Mouse (Mus musculus): ENCODE measurements around the gene Abca6. TPM values are rescaled to one million over a fixed set of nuclear protein-coding genes. Genes with fewer than 3 reads are reported as not detected.
A peak's percentile ranks its signal among the peaks of the same experiment; 100 is the strongest.

Gene Abca6
- polyA plus RNA-seq (2017; shearing (Covaris generic)), result not detected

DNA sequence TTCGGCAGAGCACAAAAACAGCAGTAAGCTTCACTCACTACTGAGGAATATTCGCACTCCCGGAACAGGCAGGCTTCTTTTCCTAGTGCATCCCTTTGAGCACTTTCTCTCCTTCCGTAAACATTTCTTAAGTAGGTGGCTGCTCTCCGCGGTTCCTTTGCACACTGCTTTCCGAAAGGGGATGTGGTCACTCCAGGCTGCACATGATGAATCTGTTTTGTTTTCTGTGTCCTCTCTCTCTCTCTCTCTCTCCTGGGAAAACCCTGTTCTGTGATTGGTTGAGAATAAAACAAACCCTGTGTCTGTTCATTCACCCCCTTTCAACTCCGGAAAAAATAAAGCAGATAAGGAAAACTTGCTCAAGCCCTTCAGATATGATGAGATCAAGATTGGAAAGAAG lies at the start of gene Abca6:
Gene Abca6 (minus strand): TSS at position 243 of the 400 bp plus-strand sequence.
- ATAC-seq, result no peak

DNA sequence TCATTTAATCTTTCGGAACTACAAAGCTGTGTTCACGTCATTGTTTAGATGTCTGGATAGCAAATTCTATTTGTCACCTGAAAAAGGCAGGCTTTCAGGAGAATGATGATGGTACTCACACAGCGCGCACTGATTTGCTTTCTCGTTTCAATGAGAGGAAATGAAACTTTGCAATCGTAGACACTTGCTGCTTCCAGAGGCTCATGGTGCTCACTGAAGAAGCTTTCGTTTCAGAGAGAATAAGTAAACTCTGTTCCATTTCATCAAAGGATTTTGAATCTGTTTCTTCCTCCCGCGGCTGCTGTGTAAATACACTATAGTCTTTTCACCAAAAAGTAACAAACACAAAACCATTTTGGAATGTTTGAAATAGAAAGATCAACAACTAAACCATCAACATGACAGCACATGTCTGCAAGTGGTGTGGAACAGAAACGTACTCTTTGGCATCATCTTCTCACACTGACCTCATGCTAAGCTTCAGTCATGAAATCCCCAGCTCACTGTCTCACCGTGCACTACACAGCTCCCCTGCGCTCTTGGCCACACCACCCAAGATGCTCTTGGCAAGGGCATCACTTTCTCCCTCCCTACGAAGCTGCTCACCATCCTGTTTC lies 46.4 kb upstream of the Abca6 start:
- ATAC-seq, result no peak

DNA sequence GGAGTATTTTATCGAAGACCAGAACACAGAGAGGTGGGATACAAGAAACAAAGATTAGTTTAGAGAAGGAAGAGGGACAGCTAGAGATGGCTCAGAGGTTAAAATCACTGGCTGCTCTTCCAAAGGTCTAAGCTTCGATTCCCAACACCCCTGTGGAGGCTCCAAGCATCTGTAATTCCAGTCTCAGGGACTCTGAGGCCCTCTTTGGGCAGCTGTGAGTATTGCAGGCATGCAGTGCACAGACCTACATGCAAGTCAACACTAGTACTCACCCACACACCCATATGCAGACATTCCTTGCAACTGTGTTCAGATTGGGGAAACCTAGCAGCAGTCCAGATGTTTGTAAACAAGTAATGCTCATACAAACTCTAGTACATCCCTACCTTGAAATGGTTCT lies 39.0 kb upstream of the Abca6 start:
- no peak for ATAC-seq

DNA sequence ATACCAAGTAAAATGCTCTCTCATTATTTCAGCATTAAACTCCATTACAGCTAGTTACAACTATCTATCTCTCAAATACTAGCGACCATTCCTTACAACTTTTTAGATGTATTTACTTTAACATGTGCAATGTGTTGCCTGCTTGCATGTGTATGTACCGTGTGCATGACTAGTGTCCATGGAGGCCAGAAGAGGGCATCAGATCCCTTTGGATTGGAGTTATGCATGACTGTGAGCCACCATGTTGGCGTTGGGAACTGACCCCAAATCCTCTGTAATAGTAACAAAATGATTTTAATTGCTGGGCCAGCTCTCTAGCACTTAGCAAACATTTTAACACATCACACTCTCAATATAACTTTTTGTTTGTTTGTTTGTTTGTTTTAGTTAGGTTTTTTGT lies 36.8 kb upstream of the Abca6 start:
- no peak for ATAC-seq

DNA sequence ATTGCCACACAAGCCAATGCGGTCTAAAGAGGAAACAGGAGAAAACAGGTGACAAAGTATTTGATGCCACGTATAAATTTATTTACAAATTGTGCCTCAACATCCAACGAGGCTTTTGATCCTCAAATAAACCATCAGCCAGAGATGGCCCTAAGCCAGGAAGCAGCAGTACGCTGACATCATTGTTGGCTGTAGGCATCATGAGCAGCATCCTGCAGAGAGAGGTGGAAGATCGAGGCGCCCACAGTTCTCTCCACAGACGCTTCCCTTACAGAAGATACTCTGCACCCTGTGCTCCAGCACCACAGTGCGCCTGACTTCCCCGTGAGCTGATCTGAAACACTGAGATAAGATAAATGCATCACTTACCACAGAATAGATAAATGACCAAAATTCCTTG lies 36.1 kb upstream of the Abca6 start:
- ATAC-seq, result no peak

DNA sequence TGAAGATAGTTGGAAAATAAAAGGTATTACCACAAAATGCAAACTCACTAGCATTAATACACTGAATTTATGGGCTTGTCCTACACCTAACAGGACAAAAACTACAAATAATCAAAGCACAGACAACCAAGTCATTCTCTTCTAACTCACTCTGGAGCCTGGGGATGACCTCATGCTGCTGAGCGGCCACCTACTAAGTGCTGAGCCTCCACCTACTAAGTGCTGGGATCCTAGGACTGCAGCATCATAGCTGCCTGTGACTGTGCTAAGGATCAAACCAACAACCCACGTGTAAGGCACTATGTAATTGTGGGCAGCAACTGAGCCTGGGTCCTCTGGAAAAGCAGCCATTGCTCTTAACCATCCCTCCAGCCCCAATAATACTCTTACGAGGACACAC lies 34.8 kb upstream of the Abca6 start:
- no peak for ATAC-seq

DNA sequence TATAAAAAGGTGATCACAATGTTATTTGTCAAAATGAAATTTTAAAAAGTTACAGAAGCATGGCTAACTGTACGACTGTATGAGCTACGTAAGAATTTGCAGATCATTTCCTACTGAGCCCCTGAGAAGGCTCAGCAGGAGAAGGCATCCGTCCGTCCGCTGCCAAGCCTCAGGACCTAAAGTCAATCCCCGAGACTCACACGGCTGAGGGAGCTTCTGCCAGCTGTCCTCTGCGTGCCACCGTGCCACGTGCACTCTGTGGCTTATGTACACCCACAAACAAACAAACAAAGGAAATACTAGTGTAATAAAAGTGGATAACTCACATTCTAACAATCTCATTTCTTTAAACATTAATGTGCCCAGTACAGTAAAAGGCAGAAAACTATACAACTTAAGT lies 33.3 kb upstream of the Abca6 start:
- no peak for ATAC-seq

DNA sequence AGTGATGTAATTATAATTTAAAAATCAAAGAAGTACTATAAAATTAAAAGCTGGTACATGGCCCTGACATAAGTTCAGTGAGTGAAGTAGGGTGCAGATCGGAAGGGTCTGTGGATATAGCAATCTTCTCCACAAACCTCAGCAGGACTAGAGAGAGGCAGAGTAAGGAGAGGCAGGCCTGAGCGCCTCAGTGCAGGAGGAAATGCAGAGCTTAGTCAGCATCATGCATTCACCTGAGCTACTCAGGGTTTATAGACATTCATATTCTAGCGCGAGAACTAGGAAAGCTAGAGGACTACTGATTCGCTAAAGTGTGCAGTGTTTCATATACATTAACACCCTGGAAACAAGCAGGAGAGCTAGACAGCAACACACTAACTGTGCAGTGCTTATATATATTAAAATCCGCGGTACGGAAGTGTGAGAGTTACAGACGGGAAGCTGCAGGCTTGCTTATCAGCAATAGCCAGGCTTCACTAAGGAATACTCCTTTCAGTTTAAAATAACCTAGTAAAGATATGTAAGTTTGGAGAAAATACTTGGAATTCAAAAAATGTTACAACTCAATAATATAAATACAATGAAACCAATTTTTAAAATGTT lies 32.7 kb upstream of the Abca6 start:
- ATAC-seq, result no peak

DNA sequence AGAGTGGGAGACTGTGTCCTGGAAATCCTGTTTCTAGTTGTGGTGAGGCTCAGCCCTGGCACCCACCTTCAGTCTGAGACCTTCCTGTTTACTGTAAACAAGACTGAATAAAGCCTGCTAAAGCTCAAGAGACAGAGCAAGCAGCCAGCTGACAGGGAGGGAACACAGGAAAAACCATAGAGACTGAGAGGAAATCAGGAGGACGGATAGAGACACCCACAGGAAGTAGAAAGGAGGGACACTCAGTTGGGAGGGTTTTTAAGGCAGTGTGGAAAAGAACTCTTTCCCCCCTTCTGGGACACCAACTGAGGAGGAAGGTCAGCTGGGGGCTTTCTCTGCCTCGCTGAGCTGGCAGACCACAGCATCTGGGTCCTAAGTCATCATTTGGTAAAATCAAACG lies 23.2 kb upstream of the Abca6 start:
- no peak for ATAC-seq

DNA sequence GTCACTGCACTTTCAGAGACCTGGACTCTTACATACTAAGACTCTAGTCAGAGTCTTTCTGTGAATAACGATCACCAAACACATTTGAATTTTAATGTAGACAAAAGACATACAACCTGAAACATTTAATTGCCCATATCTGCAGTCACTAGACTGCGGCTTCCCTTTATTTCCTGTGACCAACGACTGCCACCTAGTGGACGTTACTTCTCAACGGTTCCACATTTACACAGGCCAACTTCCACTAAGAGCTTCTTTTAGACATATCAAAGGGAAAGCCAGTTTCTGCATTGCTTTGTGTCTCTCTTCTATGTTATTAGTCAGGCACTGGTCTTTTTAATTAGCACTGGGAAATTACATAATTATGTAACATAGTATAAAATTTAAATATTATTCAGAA lies 20.2 kb upstream of the Abca6 start:
- ATAC-seq, result peak; percentile 55

DNA sequence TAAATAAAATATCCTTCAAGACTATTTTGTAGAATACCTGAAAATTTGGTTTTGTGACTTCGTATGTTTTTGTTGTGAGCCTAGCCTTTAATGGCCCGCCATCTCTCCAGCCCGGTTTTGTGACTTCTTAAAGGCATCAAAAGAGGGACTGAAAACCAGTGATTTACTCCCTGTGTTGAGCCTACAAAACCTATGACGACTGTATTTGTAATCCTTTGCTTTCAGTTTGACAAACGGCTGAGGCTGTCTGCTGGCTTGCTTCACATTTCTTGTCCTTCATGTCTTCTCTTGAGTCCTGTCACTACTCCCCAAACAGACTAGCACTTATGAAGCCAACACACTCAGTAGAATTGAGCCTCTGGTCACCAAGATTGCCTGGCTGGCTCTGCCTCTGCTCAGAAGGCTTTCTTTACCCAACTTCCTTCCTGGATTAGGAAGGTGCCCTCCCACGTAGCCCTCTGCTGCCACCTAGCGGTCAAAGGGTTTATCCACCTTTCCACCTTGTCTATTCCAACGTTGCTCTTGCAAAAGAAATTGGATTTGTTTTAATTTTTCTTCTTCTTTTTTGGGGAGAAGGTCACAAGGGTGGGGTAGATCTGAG lies 16.8 kb upstream of the Abca6 start:
- peak; percentile 94 for ATAC-seq

DNA sequence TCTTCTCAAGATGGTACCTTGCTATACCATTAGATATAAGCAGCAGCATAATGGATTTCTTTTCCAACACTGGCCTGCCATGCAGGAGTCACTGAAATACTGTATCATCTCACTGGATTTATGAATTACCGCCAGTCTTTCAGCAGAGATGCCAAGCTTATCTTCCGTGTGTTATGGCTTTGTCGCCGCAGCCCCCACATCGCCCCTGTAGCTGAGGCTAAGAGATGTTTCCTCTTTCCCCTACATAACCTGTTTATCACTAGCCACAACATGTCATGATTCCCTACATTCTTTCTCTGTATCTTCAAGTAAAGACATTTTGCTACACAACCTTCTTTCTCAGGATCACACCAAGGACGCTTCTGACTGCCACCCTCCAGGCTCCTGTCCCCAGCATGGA lies 15.7 kb upstream of the Abca6 start:
- ATAC-seq, result no peak

DNA sequence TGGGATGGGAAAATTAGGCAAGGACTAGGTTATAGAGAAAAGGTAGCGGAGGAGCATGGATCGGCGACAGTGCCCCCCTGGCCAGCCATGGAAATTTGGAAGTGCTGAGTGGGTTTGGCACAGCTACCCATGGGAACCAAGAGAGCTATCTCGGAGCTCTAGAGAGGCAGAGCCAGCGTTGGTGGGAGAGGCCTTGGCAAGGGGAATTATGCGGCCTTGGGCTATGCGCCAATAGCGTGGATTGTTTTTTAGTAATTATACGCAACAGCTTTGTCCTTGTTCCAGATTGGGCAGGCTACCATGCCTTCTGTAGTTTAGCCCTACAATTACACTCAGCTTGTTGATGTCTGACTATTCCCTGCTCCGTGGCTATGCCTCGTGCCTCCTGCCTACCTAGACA lies 15.2 kb upstream of the Abca6 start:
- no peak for ATAC-seq

DNA sequence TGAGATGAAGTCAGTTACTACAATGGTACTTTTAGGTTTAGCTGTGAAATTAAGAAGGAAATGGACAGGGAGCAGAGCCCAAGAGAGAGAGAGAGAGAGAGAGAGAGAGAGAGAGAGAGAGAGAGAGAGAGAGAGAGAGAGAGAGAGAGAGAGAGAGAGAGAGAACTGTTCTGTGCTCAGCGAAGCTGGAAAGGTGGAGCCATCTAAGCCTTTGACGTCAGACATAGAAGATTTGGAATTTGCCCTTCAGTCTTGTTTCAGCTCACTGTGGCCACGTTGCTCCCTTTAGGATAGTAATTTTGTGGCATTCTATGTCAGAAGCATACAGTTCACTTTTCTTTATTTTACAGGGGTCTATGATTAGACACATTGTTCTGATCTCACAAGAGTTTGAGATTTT lies 10.3 kb upstream of the Abca6 start:
- no peak for ATAC-seq

DNA sequence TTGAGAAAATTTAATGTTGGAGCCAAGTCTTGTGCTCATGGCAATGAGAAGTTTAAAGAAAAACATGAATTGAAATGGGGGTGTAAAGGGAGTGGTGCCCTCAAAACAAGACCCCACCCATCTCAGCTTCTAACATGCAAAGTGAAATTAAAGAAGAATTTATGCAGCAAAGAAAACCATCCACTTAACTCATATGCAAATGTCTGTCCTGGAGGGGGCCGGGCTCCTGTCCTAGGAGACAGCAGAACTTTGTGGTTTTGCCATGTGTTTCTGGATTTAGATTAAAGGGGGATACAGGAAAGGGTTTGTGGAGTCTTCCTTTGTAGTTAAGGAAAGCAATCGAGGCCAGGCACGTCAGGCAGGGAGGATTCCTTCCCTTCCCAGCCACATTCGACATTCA lies 6.3 kb upstream of the Abca6 start:
- no peak for ATAC-seq

DNA sequence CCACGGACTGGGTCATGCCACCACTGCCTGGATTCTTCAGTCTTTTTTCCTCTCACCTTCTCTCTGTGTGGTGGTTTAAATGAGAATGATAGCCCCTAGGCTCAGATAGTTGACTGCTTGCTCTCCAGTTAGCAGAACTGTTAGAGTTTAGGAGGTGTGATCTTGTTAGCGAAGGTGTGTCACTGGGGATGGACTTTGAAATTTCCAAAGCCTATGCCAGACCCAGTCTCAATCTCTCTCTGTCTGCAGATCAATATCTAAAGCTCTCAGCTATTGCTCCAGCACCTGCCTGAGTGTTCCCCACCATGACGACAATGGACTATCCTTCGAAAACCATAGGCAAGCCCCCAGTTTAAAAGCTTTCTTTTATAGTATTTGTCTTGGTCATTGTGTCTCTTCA lies 5.5 kb upstream of the Abca6 start:
- ATAC-seq, result no peak

DNA sequence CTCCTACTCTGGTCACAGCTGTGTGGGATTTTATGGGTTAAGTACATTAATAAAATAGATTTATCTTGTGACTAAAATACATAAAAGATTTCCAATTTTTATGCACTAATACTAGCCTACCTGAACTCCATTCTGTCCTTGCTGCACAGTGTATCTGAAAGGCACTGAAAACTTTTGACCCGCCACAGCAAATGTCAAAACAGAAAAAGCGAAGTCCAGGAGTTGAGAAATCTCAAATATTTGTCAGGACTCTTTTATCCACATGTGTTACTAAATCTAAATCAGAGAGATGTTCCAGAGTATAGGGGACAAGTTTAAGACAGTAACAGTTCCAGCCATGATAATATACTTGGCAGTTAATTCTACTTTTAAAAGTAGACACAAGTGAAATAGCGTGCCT lies 680 bp upstream of the Abca6 start:
- no peak for ATAC-seq

DNA sequence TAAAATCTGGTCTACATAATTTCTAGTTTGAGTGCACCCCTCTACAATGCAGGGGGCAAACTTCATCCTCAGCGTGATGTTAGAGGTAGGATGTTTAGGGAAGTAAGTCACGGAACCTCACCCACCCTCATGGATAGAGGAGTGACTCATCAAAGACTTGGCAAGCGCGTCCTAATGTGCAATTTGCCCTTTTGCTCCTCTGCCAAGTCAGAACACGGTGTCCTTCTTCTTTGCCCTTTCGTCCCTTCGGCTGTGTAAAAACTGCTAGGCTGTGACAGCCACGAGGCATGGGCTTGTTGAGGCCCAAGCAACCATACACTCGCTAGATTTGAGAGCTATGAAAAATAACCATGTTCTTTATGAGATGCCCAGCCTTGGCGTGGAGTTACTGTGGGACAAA lies 6.8 kb downstream of the Abca6 start:
- ATAC-seq, result no peak

DNA sequence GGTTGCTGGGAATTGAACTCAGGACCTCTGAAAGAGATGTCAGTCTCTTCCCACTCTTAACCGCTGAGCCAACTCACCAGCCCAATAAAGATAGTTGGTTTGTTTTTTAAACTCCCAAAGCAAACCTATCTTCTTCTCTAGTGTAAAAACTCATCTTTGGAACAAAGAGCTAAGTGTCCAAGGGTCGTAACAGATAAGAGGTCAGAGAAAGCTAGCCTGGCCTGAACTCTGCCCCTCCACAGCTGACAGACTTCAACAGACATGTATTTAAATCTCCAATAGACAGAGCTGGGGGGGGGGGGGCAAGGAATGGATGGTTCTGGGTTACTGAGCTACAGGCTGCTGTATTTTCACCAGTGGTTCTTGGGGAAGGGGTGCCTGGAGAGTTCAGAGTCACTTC lies 14.1 kb downstream of the Abca6 start:
- ATAC-seq, result no peak

DNA sequence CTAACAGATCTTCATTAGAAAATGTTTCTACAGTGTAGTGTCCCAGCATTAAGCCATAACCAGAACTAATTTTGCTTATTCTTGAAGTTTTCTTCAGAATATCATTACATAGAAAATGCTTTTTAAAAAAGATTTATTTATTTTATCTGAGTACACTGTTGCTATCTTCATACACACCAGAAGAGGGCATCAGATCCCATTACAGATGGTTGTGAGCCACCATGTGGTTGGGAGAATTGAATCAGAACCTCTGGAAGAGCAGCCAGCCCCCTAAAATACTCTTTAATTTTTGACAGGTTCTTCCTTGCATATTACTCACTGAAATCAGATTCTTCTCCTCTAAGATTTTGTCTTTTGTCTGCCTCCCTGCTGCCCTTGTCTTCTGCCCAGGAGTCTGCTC lies 18.6 kb downstream of the Abca6 start:
- ATAC-seq, result no peak

DNA sequence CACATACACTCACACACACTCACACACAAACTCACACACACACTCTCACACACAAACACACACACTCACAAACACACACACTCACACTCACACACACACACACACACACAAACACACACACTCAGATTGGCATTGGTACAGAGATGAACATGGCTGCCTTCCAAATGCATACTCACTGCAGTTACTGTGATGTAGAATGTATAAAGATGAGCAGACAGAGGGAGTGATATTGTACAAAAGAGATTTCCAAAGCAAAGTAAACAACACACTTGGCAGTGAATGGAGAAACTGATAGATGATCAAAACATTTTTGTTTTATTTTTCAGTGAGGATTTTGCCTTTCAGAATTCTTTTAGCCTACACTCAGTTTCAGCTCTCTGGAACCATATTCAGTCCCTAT lies 34.5 kb downstream of the Abca6 start:
- no peak for ATAC-seq

DNA sequence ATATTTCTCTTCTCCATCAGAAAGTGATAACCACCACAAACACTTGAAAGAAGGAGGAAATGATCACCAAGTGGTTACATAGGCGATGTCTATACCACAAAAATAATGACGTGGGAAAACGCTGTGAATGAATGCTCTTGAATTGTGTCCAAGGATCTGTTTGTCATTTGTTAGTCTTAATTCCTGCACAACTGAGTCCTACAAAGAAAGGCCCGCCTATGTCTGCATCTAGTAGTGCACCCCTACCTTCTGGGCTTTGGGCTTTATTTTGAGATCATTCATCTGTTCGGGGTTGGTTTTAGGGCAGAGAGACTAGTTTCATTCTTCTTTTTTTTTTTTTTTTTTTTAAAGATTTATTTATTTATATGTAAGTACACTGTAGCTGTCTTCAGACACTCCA lies 47.6 kb downstream of the Abca6 start:
- no peak for ATAC-seq

DNA sequence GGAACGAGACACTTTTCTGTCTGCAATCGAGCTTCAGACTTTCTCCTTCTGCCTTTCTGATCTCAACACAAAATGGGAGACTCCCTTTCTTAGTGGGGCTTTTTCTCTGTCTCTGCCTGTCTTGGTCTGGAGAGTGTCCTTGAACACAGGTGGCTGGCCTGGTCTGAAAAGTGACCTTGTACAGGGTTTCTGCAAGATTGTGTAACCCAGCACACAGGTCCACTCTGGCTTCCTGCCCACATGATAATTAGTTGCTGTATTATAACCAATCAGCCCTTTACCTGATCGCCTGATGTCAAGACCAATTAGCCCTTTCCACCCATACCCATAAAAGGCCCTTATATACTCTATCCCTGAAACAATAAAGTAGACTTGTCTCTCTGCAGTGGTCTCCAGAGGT lies 52.7 kb downstream of the Abca6 start:
- ATAC-seq, result no peak

DNA sequence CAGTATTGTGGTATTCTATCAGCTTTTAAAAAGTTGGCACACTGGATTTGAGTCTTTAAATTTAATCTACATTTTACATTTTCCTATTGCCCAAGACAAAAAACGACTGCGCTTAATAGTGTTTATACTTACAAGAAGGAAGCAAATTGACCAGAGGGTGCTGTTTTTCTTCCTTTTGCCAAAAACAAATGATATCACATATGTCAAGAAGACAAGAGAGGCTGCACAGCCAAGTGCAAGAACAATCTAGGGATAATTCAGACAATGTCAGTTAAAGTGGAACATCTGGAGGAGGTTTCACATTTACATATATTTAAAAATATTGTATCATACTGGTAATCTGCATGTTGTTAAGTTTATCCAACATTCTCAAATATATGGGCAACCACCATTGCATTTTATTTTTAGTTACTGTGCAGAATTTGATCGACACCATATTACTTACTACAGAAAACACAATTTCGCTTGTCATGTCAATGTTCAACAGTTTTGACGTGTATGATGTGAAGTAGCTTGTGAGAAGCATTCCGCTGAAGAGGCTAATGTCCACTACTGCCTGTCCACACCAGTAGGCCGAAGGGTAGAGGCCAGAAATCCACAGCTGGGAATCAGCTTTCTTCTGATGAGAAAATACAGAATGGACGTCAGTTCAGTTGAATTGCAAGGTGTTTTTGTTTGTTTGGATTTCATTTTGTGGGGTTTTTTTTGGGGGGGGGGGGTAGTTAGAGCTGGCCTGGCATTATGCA lies 54.8 kb downstream of the Abca6 start:
- no peak for ATAC-seq

Data from activated CD4-positive, CD25-positive, alpha-beta regulatory T cell, adult 4 months (primary cell).